Mouse (Mus musculus) limb, embryonic 15.5 days (tissue): ENCODE measurements around the gene AW549877. TPM values are rescaled to one million over a fixed set of nuclear protein-coding genes. Genes with fewer than 3 reads are reported as not detected.

Source experiments
- polyA plus RNA-seq: library from polyadenylated mRNA; unstranded; fragments of >200 nt; fragmentation: Nextera tagmentation; extraction: Ambion mirVana; gene quantifications from 2 replicates; pipeline ENCODE4 v1.2.1, GENCODE M21; 2015

The AW549877 gene
- polyA plus RNA-seq, 1 experiment from 2014 or later = 34.8 TPM

Other genes with a start within 250 kb of the AW549877 start
- gene Fbxo4, start 16.2 kb downstream of the AW549877 start, polyA plus RNA-seq = 11.5 and 12.2 TPM in 2 replicates
- gene Oxct1, start 30.6 kb upstream of the AW549877 start, polyA plus RNA-seq = 274 and 279 TPM in 2 replicates